Mouse (Mus musculus): ENCODE measurements around the gene Itga3. TPM values are rescaled to one million over a fixed set of nuclear protein-coding genes. Genes with fewer than 3 reads are reported as not detected.

Gene Itga3
- polyA plus RNA-seq, 1 experiment from 2014 or later, result 10.3 TPM

Other genes with a start within 250 kb of the Itga3 start
- 128 and 217 TPM in 2 replicates for gene Col1a1, start 140.6 kb downstream of the Itga3 start, polyA plus RNA-seq (2015; fragmentation: Nextera tagmentation; extraction: Ambion mirVana)
- gene Hils1, start 109.2 kb downstream of the Itga3 start, polyA plus RNA-seq (2015; fragmentation: Nextera tagmentation; extraction: Ambion mirVana), result not detected in 2 replicates
- 0.23 and 0.52 TPM in 2 replicates for gene Sgca, start 100.5 kb downstream of the Itga3 start, polyA plus RNA-seq (2015; fragmentation: Nextera tagmentation; extraction: Ambion mirVana)
- gene Ppp1r9b, start 85.8 kb downstream of the Itga3 start, polyA plus RNA-seq (2015; fragmentation: Nextera tagmentation; extraction: Ambion mirVana), result 16.9 and 17.3 TPM in 2 replicates
- 132 and 142 TPM in 2 replicates for gene Samd14, start 66.9 kb downstream of the Itga3 start, polyA plus RNA-seq (2015; fragmentation: Nextera tagmentation; extraction: Ambion mirVana)
- gene Pdk2, start 35.4 kb downstream of the Itga3 start, polyA plus RNA-seq (2015; fragmentation: Nextera tagmentation; extraction: Ambion mirVana), result 24.2 and 25.5 TPM in 2 replicates
- 0.44 and 0.49 TPM in 2 replicates for gene Dlx3, start 43.3 kb upstream of the Itga3 start, polyA plus RNA-seq (2015; fragmentation: Nextera tagmentation; extraction: Ambion mirVana)
- gene Dlx4, start 69.5 kb upstream of the Itga3 start, polyA plus RNA-seq (2015; fragmentation: Nextera tagmentation; extraction: Ambion mirVana), result 0.17 TPM in 1 of 2 replicates, not detected in the other
- gene Tac4, start 184.7 kb upstream of the Itga3 start, polyA plus RNA-seq (2015; fragmentation: Nextera tagmentation; extraction: Ambion mirVana), result not detected in 2 replicates
- gene Kat7, start 233.4 kb upstream of the Itga3 start, polyA plus RNA-seq (2015; fragmentation: Nextera tagmentation; extraction: Ambion mirVana), result 59.8 and 61.0 TPM in 2 replicates